Mouse (Mus musculus) cerebellum, adult 11 months (tissue): ENCODE measurements around the gene Adpgk.
"Not testable (repeated sequence)": the region's sequence is repeated elsewhere in the genome, so short reads cannot be mapped to it uniquely, and the experiment has no call there.

ENCODE experiments used
- DNase-seq: peaks from one replicate; pipeline ENCODE4 v3.0.0; 2022

Adpgk gene

DNA sequence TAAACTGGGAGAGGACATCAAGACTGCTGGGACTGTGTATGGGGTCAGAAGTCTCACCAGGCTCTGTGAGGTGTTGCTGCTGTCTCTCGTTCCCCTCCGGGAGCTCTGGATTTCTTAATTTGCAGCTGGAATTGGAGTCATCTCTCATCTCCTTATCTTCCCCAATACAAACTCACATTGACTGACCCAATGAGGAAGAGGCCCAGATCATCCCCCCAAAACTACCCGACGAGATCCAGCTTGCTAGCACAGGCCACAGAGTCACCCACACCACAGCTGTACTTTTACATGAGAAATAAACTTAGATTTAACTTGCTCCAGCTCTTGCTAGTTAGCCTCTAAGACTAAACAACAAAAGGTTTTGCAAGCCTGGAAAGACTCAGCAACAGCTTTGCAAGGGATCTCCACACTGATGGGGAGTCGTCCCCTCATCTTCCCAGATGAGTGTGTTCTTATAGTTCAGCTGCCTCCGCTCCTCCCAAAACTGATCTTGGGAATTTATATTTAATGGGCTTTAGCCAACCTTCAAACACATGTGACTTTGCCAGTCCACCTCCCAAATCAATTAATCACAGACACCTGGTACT is 1.7 kb upstream of the Adpgk start:
- DNase-seq, result no peak

DNA sequence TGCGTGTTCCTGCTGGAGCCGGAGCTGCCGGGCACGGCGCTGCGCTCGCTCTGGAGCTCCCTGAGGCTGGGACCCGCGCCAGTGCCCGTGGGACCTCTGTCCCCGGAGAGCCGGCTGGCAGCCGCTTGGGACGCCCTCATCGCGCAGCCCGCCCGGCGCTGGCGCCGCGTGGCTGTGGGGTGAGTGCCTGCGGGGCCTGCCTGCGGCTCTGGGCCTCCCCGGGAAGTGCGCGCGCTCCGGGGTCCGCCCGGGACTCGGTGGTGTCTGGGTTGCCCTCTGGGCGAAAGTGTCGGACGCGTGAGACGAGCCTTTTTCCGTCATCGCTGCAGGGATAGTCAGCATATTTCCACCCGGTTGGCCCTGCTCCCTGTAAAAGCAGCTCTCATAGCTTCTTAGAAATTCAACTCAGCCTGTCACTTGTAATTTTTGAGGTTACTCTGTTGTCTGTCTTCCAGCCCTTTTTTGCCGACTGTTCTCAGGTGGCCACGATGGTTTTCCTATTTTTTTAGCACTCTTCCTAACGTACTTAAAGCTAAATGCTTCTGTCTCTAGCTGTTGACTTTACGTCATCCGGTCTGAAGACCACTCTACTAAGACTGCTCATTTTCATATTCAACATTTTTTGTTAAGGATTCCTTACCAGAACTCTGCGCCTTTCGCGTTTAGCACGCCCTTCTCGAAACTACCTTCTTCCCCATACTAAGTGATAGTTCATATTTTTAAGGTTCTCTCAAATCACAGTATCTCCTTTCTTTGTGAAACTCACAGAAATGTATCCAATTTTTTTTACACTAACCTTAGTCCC is 532 bp downstream of the Adpgk start:
- DNase-seq, result no peak

DNA sequence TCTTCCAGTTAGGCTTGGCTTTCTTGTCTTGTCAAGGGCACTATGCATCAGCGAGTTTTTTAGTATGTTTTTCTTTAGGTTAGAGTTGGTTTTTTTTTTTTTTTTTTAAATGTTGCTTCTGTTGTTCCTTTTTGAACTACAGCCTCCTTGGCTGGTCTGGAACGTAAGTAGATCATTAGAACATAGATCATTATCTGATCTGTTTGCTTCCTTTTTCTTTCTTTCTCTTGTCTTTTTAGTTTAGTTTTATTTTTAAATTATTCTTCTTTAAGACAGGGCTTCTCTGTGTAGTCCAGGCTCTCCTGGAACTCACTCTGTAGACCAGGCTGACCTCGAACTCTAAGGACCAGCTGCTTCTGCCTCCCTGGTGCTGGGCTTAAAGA is 1.1 kb downstream of the Adpgk start:
- no peak for DNase-seq

DNA sequence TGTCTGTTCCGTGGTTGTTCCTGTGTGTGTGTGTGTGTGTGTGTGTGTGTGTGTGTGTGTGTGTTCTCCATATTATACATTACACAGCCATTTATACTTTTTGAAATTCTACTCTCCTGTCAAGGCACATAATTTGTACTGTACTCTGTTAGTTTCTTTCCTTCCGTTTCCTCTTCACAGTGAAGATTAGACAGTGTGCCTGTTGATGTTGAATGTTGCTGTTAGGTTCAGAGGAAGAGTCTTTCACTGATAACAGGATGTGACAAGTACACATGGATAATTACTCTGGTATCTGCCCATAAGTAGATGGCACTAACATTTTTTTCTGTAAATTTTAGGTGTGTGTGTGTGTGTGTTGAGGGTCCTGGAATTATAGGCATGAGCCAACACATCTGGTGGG is 5.1 kb downstream of the Adpgk start:
- DNase-seq, result no peak

DNA sequence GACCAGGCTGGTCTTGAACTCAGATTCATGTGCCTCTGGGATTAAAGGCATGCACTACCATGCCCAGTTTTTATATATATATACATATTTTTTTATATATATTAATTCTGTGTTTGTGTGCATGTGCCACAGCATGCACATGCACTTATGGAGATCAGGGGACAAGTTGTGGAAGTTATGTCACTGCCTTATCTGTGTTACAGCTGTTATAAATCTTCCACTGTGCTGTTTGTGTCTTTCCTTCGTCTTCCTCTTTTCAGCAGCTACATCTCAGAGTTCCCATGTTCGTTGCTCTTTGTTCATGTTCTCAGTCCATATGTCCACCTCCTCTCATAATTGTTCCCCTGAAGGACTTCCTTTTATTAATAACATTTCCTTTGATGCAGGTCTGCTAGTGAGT is 16.5 kb downstream of the Adpgk start:
- DNase-seq, result no peak

DNA sequence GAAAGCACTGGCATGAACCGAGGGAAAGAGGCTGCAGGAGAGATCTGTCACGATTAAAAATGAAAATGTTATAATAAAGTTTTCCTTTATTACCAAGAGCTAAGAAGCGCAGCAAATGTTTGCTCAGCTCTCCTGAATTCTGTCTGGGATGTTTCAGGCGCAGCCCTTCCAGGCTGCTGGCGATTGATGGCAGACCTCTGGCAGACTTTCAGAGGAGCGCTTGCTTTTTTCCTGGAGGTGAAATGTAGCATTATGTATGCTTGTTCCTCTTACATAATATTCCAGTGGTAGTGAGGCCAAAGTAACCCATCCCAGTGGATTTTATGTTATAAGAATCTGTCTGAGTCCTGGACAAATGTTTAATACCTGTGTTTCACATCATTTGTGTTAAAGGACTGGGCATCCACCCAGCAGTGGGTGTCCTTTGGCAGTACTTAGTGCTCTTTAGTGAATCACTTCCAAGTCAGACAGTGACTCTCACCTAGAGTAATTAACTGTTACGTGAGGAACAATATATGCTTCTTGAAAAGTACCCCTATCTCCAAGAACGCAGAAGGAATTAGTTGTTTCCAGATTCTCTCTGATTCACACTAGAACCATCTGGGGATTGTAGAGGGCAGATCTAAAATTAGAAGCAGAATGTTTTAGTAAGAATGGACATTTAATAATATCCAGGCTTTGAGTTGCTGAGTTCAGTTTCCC is 19.4 kb downstream of the Adpgk start:
- no peak for DNase-seq

DNA sequence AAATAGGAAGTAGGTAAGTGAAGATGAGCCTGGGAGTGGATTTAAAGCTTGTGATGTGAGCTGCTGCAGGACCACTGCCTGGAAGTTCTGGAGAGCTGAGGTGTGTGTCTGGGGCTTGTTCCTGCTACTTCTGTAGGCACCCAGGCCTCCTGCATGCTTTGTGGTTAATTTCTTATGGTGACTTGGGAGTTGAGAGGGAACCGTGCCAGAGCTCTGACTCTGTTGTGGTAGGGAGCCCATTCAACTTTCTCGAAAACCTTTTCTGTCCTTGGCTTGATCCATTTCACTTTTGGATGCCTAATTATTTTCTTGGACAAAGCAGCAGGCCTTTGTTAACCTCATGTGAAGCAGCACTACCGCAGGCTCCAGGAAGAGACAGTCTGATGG is 19.9 kb downstream of the Adpgk start:
- no peak for DNase-seq

DNA sequence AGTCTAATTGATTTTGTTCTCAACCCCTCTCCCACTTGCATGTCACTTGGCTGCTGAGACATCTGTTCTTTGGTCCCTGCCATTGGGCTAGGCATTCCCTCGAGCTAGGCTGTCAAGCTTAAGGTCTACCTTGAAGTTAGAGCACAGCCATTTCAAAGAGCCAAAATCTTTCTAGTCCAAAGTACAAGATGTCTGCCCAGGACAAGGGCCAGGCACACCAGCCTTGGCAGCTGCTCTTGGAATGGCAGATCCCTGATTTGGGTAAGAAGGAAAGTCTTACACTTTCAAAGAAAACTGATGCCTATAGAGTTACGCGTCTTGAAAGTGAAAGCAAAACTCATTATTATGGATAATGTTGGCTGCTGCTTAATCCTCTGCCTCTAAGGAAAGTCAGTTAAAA is 24.8 kb downstream of the Adpgk start:
- DNase-seq, result no peak

DNA sequence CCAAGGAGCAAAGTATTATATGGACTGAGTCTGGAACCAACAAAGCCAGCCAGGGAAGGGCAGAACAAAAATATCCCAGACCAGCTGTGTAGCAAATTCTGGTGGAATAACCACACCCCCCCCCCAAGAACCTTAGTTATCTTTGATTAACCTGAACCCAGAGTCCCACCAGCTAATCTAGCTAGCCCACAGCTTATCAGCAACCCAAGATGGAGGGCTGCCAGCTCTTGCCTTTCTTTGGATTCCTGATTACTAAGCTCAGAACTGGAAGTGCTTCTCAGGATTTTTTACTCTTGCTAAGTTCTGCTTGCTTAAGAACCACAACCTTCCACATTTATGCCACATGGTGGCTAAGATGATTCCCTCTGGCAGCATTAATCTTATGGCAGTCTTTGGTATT is 33.0 kb downstream of the Adpgk start:
- no peak for DNase-seq

DNA sequence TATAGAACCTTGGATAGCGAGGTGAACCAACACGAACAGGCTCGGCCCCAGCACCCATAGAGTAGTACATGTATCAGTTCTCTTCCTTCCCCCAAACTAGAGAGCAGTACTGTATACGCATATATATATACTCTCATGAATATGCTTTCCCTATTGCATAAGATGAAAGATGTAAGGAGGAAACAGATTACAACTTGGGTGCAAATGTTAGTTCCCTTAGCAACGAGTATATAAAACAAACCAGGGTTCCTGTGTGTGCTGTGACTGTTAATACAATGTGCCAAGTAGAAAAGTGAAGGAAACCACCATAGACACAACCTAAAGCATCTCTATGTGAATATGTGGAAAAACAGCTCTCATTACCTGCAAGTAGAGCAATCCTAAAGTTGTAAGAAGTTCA is 38.7 kb downstream of the Adpgk start:
- DNase-seq, result no peak

DNA sequence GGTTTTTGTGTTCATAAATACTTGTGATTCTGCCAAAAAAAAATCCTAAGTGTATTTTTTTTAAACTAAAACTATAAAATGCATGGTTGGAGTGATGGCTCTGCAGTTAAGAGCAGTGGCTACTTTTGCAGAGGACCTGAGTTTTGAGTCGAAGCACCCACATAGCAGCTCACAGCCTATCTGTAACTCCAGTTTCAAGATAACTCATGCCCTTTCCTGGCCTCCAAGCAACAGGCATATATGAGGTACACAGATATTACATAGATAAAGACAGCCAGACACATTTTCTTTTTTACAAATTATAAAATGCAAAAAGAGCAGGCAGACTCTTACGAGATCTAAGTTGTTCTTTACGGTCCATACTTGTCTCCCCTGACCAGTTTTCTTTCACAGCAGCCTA is 45.2 kb downstream of the Adpgk start:
- no peak for DNase-seq

DNA sequence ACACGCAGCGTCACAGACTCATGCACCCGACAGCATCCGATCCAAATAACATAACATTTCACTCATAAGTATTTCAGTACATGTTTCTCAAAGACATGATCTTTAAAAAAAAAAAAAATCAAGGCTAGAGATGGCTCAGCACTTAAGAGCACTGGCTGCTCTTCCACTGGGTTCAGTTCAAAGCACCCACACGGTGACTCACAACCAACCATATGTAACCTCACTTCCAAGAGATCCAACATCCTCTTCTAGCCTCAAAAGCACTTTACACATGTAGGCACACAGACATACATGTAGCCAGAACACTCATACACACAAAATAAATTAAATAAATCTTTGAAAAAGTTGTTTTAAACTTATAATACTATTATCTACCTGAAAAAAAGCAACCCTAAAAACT is 46.5 kb downstream of the Adpgk start:
- no peak for DNase-seq

DNA sequence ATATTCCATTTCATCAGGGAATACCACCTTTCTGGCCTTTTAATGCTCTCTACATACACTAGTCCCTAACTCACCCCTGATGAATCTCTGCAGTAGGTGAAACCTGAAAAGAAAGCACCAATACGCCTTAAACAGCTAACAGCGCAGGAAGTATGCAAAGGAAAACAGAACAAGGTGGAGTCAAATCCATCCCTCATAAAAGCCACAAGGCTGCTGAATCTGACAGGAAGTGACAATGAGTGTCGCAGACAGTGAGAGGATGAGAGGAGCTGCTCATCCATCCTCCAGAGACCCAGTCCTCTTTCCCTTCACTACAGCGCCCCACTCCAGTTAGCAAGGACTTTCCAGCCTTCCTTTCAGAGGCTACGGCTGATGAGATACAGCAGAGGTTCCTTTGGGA is 47.1 kb downstream of the Adpgk start:
- no peak for DNase-seq

DNA sequence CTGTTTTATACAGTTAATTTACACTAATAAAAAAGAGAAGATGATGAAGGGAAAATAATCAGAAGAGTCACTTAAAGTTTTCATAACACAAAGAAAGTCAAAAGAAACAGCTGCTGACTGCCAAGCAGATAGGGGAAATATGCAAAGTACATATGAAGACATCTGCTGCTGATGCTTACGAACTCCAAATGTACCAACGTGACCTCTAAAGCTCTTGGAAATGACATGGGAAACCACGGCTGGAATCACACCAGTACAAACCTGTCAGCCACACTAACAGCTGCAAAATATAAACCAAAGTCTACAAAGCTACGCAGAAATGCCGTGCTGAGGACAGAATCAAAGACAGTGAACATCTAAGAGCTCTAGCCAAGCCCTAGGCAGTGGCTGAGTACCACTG is 47.7 kb downstream of the Adpgk start:
- DNase-seq, result no peak

DNA sequence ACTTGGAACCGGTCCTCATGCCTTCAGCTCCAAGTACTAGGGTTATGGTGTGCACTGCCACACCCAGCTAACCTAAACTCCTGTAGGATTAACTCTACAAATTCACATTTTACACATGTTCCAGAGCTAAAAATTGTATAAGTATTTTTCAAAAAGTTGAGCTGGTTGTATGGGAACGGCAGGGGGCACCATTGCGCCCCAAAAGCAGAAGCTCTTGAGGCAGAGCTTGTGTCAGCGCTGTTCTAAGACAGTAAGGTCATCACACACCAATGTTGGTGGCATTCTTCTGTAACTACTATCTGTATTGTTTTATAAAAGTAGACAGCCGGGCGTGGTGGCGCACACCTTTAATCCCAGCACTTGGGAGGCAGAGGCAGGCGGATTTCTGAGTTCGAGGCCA is 48.6 kb downstream of the Adpgk start:
- no peak for DNase-seq

DNA sequence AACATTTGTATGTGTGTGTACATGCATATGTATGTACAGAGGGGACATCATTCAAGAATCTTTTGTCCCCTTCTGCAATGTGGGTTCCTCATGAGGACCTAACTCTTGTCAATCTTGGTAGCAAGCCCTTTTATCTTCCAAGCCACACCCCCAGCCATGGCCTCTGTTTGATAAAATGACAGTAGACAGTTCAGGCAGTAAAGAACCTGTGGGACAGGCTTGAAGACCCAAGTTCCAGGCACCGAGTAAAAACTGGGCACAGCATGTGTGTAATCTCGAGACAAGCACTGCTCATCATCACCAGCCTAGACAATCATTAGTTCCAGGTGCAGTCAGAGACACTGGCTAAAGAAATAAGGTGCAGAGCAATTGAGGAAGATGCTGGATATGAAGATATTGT is 54.8 kb downstream of the Adpgk start:
- no peak for DNase-seq

DNA sequence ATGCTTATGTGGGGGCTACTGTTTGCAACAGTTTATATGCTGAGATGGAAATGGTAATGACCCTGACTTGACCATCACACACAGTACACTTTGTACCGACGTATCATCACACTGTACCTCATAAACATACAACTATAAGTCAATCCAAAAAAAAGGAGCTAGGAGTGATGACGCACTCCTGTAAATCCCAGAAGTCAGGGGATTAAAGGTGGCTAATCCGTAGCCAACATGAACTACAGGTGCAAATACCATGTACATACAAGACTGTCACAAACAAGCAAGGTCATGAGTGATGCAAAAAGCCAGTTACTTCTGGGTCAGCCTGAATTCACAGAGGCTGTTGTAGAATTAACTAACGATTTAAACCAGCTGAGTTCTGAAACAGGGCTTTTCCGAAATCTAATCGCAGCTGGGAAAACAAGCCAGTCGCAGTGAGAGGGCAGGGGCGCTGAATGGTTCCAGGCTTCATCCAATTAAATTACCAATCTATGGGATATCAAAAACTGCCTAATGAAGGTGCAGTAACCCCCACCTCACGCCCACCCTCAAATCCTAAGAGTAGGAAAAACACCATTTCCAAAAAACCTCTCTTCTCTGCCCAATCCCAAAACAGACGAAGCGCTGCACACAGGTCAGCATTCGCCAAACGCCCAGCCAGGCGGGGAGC is 61.4 kb downstream of the Adpgk start:
- DNase-seq, result no peak

DNA sequence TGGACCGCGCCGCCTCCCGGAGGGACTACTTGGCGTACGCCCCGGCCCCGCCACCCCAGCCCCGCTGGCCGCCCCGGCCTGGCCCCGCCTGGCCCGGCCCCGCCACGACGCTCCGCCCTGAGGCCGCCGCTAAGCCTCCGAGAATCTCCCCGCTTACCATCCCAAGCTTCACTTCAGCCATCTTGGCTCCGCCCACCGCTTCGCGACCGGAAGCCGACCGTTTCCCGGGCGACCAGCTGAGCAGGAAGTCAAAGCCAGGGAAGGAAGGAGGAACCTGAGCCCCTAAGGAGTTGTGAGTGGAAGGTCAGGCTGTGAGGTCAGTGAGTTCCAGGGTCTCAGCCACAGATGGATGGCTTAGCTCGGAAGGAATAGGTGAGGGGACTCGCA is 61.9 kb downstream of the Adpgk start, which contains the start of gene Bbs4:
Bbs4 (minus strand) TSS at position 256 of the 387 bp plus-strand sequence.
- DNase-seq, result peak; percentile 84

DNA sequence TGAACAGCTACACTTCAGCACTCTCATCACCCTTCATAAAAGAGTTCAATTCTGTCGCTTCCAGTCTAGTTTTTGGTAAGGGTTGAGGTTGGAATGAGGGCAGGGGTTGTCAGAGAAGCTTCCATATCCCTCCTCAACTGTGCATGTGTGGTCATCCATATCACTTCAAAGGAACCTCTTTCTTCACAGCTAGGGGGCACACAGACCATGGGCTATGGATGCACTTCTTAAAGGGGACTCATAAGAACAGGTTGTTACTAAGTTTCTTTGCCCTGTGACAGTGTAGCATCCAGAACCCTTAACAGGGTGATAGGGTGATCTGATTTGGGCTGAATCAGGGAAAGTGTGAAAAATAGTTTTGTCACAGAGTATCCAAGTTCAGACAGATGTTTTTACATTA is 66.7 kb downstream of the Adpgk start:
- not testable (repeated sequence) for DNase-seq

DNA sequence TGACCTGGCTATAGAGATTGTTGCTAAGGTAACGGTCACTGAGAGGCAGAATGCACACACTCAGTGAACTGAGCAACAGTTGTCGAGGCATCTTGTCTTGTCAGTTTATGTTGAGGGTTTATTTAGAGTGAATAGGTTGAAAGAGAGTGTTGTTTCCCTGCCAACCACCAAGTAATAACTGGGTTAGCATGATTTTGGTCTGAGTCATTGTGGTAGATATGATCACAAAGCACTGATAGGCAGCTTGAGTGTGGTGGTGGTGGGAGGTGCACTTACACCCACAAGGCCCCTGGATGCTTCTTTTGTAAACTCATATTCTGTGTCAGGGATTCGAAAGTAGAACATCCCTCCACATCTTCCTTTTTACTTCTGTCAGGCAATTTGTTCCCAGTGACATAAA is 69.1 kb downstream of the Adpgk start:
- not testable (repeated sequence) for DNase-seq

DNA sequence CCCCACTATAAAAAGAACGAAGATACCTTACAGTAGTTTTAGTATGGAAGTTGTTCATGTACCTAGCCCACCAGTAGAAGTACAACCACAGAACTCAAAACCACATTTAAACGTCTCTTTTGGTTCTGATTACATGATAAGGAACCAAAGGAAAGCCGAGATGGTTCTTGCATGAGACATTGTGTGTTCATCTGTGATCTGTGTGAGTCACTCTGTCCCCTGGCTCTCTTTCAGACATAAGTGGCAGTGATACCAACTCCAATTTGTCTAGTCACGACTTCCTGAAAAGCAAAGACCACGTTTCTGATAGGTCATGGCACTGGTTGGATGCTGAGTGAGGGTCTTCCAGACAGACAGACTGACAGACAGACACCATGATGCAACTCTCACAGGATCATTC is 77.9 kb downstream of the Adpgk start:
- DNase-seq, result no peak

DNA sequence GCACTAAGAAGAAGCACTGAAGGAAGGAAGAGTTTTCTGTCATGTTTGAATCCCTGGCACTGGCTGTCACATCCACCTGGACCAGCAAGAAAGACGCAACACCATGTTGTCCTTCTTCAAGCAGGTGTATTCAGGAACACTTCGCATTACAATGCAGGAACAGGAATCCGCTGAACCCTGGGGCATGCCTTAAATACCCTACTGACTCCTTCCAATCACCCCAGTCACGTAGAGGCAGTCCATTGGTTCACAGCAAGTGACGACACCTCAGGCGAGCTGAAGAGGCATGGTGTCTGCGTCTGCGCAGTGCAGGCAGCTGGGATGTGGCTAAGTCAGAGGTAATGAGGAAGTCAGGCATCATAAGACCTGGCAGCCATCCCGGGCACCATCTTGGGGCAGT is 78.3 kb downstream of the Adpgk start:
- DNase-seq, result no peak
